Mouse (Mus musculus): ENCODE measurements at regions not wholly inside any gene's neighbourhood (a gene's known extent, or its start where the extent isn't known, plus 50 kb on each side); places are given as distances from the start of the nearest gene placed in this dataset.

- Histone ChIP-seq H3K36me3 (ENCODE audit: control insufficient read depth, insufficient read depth, low read length, poor library complexity, severe bottlenecking) (no peaks in the 10 kb centered on the region), H3K27me3 (ENCODE audit: control insufficient read depth, insufficient read depth, low read length, poor library complexity, severe bottlenecking) (no peaks in the 10 kb centered on the region)
- DNase-seq (ENCODE audit: low read depth, low spot score) = no peak
Observed at GRCm38 (mm10) chr15:36398099-36398982, 609.2 kb downstream of the Zfp706 start.

- Histone ChIP-seq H3K27me3 (ENCODE audit: control insufficient read depth, insufficient read depth, low read length, poor library complexity, severe bottlenecking) (no peaks in the 10 kb centered on the region), H3K36me3 (ENCODE audit: control insufficient read depth, insufficient read depth, low read length, poor library complexity, severe bottlenecking) (no peaks in the 10 kb centered on the region)
- no peak for DNase-seq (ENCODE audit: low read depth, low spot score)
Observed at GRCm38 (mm10) chr15:36396791-36397190, 610.8 kb downstream of the Zfp706 start.

GRCm38 (mm10) chr15:36396245-36396644, 611.3 kb downstream of the Zfp706 start:
- no peaks in the 10 kb centered on the region for H3K36me3 ChIP-seq (ENCODE audit: control insufficient read depth, insufficient read depth, low read length, poor library complexity, severe bottlenecking)
- H3K27me3 ChIP-seq (ENCODE audit: control insufficient read depth, insufficient read depth, low read length, poor library complexity, severe bottlenecking) = no peaks in the 10 kb centered on the region
- no peak for DNase-seq (ENCODE audit: low read depth, low spot score)

- no peak for DNase-seq (ENCODE audit: low read depth, low spot score)
- Histone ChIP-seq H3K36me3 (ENCODE audit: control insufficient read depth, insufficient read depth, low read length, poor library complexity, severe bottlenecking) (no peaks in the 10 kb centered on the region), H3K27me3 (ENCODE audit: control insufficient read depth, insufficient read depth, low read length, poor library complexity, severe bottlenecking) (no peaks in the 10 kb centered on the region)
Observed at GRCm38 (mm10) chr15:36395672-36396050, 611.9 kb downstream of the Zfp706 start.

- DNase-seq (ENCODE audit: low read depth, low spot score) = no peak
- H3K36me3 ChIP-seq (ENCODE audit: control insufficient read depth, insufficient read depth, low read length, poor library complexity, severe bottlenecking) = no peaks in the 10 kb centered on the region
- no peaks in the 10 kb centered on the region for H3K27me3 ChIP-seq (ENCODE audit: control insufficient read depth, insufficient read depth, low read length, poor library complexity, severe bottlenecking)
Observed at GRCm38 (mm10) chr15:36394914-36395671, 612.5 kb downstream of the Zfp706 start.

- Histone ChIP-seq H3K27me3 (ENCODE audit: control insufficient read depth, insufficient read depth, low read length, poor library complexity, severe bottlenecking) (no peaks in the 10 kb centered on the region), H3K36me3 (ENCODE audit: control insufficient read depth, insufficient read depth, low read length, poor library complexity, severe bottlenecking) (no peaks in the 10 kb centered on the region)
- no peak for DNase-seq (ENCODE audit: low read depth, low spot score)
Observed at GRCm38 (mm10) chr15:36389775-36390174, 617.8 kb downstream of the Zfp706 start.

- Histone ChIP-seq H3K36me3 (ENCODE audit: control insufficient read depth, insufficient read depth, low read length, poor library complexity, severe bottlenecking) (no peaks in the 10 kb centered on the region), H3K27me3 (ENCODE audit: control insufficient read depth, insufficient read depth, low read length, poor library complexity, severe bottlenecking) (no peaks in the 10 kb centered on the region; the same call in 1 of the 2 replicates)
- DNase-seq (ENCODE audit: low read depth, low spot score) = no peak
Observed at GRCm38 (mm10) chr15:36381228-36381671, 626.3 kb downstream of the Zfp706 start.

GRCm38 (mm10) chr15:36380461-36381227, 626.9 kb downstream of the Zfp706 start:
- no peak for DNase-seq (ENCODE audit: low read depth, low spot score)
- Histone ChIP-seq H3K36me3 (ENCODE audit: control insufficient read depth, insufficient read depth, low read length, poor library complexity, severe bottlenecking) (no peaks in the 10 kb centered on the region), H3K27me3 (ENCODE audit: control insufficient read depth, insufficient read depth, low read length, poor library complexity, severe bottlenecking) (no peaks in the 10 kb centered on the region; the same call in 1 of the 2 replicates)

- Histone ChIP-seq H3K27me3 (ENCODE audit: control insufficient read depth, insufficient read depth, low read length, poor library complexity, severe bottlenecking) (no peaks in the 10 kb centered on the region; the same call in 1 of the 2 replicates), H3K36me3 (ENCODE audit: control insufficient read depth, insufficient read depth, low read length, poor library complexity, severe bottlenecking) (no peaks in the 10 kb centered on the region)
- no peak for DNase-seq (ENCODE audit: low read depth, low spot score)
Observed at GRCm38 (mm10) chr15:36378640-36379039, 628.9 kb downstream of the Zfp706 start.

GRCm38 (mm10) chr15:36376551-36376950, 631.0 kb downstream of the Zfp706 start:
- DNase-seq (ENCODE audit: low read depth, low spot score) = no peak
- no peaks in the 10 kb centered on the region for H3K36me3 ChIP-seq (ENCODE audit: control insufficient read depth, insufficient read depth, low read length, poor library complexity, severe bottlenecking)
- no peaks in the 10 kb centered on the region; the same call in 1 of the 2 replicates for H3K27me3 ChIP-seq (ENCODE audit: control insufficient read depth, insufficient read depth, low read length, poor library complexity, severe bottlenecking)

GRCm38 (mm10) chr15:36375549-36375885, 632.1 kb downstream of the Zfp706 start:
- DNase-seq (ENCODE audit: low read depth, low spot score) = no peak
- H3K36me3 ChIP-seq (ENCODE audit: control insufficient read depth, insufficient read depth, low read length, poor library complexity, severe bottlenecking) = no peaks in the 10 kb centered on the region
- H3K27me3 ChIP-seq (ENCODE audit: control insufficient read depth, insufficient read depth, low read length, poor library complexity, severe bottlenecking) = no peaks in the 10 kb centered on the region; the same call in 1 of the 2 replicates

- no peaks in the 10 kb centered on the region for H3K36me3 ChIP-seq (ENCODE audit: control insufficient read depth, insufficient read depth, low read length, poor library complexity, severe bottlenecking)
- no peaks in the 10 kb centered on the region for H3K27me3 ChIP-seq (ENCODE audit: control insufficient read depth, insufficient read depth, low read length, poor library complexity, severe bottlenecking)
- peak; percentile 24 for DNase-seq (ENCODE audit: low read depth, low spot score)
Observed at GRCm38 (mm10) chr15:36374732-36375548, 632.6 kb downstream of the Zfp706 start.

GRCm38 (mm10) chr15:36373900-36374611, 633.5 kb downstream of the Zfp706 start:
- Histone ChIP-seq H3K36me3 (ENCODE audit: control insufficient read depth, insufficient read depth, low read length, poor library complexity, severe bottlenecking) (no peaks in the 10 kb centered on the region), H3K27me3 (ENCODE audit: control insufficient read depth, insufficient read depth, low read length, poor library complexity, severe bottlenecking) (no peaks in the 10 kb centered on the region)
- no peak for DNase-seq (ENCODE audit: low read depth, low spot score)
